Mouse (Mus musculus): Measurements from ENCODE around the gene Hfe2. TPM values are rescaled to one million over a fixed set of nuclear protein-coding genes. Genes with fewer than 3 reads are reported as not detected.
"Not testable (repeated sequence)": the region's sequence is repeated elsewhere in the genome, so short reads cannot be mapped to it uniquely, and the experiment has no call there.

Hfe2 gene
- polyA plus RNA-seq, 1 experiment from 2014 or later = 0.13 TPM

DNA sequence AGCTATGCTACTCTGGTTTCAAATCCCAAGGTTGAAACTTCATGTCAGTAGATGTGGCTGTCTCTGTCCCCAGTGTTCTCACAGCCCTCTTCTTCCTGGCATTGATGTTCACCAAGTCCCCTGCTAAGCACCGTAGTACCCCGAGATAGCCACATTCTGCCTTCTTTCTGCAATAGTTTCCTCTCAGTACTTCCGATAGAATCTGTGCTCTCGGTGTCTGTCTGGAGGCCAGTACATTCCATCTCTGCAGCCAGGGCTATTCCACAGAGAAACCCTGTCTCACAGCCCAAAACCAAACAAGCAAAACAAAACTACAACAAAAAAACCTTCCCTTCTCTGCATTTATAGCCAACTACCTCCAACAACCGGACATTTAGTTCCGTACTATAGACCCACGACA lies 28.8 kb upstream of the Hfe2 start:
- DNase-seq (ENCODE audit: low spot score) = no peak

DNA sequence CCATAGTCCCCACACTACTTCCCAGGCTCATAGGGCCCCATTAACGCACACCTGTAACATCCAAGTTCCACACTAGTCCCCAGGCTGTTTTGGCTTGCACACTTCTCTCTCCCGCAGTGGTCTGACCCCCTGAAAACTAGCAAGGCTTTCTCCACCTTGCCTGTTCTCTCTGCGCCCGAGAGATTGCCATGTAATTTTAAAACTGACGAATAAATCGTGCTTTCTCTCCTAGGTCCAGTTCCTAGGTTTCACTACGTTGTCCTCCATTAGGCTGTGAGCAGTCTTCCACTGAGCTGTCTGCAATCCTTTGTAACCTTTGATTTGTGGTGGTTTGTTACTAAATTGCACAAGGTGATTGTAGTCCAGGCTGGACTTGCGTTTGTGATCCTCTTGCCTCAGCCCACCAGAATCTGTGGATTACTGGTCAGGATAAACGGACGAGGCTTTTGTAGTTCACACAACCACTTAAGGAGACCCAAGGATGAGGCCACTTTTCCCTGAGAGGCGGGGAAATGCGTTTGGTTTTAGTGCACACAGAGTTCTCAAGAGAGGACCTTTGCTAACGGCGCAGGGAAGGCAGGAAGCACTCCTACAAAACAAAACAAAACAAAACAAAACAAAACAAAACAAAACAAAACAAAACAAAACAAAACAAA lies 28.2 kb upstream of the Hfe2 start:
- DNase-seq (ENCODE audit: low spot score) = not testable (repeated sequence)

DNA sequence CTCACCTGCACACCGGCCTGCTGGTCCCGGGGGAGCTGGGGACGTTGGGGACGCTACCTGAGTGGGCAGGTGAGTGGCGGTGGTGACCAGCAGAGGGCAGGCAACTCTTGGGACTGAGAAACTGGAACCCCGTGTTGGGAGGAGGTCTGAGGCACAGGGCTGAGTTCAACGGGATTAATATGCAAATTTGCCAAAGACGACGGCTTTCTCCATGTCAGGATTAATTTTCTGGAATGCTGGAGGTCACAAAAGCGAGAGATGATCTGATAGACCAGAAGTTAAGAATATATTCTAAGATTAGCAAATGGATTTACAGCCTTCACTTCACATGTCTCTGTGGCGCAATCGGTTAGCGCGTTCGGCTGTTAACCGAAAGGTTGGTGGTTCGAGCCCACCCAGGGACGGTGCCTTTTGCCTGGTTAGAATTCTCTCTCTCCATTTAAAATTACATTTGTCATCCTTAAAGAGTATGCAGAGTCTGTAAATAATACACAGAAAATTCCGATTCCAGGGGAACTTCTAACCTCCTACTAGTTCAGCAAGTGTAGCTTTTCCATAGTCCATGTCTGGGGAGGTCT lies 27.4 kb upstream of the Hfe2 start:
- DNase-seq (ENCODE audit: low spot score) = peak; percentile 80

DNA sequence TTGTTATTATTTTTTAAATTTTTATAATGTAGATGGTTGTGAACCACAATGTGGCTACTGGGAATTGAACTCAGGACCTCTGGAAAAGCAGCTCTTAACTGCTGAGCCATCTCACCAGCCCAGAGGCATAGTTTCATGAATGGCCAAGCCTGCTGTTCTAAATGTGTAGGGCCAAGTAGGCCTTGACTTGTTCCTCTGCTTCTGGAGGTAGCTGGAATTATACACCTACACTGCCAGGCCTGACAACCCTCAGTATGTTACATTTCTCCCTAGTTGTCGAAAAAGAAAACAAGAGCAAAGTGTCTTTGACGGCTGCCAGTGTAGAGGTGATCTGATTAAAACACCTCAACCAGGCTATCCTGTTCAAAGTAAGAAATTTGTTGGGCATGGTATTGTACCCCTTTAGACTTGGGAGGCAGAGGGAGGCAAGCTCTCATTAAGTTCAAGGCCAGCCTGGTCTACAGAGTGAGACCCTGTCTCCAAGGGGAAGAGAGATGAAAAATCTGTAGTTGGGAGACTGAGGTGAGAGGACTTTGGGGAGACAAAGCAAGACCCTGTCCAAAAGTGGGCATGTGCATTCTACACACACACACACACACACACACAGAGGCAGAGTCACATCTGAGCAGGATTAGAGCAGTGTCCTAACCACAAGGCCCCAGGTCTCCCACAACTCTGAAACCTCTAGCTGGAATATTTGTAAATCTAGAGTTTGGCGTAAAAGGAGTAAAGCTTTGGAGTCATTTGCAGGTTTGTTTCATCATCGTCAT lies 26.3 kb upstream of the Hfe2 start:
- no peak for DNase-seq (ENCODE audit: low spot score)

DNA sequence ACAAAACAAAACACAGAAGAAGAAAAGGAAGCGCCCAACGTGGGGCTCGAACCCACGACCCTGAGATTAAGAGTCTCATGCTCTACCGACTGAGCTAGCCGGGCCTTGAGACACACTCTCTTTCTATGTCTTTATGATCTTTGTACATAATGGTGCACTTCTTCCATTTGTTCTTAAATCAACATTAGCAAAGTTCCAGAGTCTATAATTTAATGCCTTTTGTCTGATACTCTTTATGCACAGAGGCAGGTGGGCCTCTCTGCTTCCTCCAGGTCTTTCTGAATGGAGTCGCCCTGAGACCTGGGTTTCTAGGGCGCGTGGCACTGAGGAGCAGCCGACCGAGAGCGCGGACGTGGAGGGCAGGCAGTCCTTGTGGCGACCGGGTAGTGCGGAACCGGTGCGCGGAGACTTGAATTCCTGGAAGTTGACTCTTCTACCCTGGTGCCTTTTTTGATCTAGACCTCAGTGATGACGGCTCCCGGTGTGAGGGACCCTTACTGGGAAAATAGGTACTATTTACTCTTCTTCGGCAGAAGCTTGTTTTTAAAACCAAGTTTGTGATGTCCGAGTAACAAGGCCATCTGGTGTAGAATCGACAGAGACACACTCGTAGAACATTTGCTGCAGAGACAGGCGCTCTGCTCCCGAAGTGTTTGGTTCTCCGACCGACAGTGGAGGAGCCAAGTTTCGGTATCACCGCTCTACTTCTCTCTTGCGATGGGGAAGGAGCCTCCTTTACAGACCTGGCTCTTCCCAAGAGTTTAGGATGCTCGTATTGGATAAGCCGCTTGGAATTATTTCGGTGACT lies 25.3 kb upstream of the Hfe2 start:
- peak; percentile 90 for DNase-seq (ENCODE audit: low spot score)

DNA sequence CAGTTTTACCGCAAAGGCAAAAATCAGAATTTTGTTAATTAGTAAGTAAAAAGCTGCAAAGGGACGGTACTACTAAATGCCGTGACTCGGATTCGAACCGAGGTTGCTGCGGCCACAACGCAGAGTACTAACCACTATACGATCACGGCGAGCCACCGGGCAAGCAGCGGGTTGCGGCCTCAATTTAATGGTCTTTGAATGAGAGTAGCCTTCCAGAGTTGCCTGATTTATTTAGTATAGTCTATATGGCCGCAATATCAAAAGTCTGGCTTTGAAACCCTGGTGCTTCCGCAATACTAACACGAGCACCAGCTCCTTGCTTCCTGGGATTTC lies 24.7 kb upstream of the Hfe2 start:
- peak; percentile 94 for DNase-seq (ENCODE audit: low spot score)

DNA sequence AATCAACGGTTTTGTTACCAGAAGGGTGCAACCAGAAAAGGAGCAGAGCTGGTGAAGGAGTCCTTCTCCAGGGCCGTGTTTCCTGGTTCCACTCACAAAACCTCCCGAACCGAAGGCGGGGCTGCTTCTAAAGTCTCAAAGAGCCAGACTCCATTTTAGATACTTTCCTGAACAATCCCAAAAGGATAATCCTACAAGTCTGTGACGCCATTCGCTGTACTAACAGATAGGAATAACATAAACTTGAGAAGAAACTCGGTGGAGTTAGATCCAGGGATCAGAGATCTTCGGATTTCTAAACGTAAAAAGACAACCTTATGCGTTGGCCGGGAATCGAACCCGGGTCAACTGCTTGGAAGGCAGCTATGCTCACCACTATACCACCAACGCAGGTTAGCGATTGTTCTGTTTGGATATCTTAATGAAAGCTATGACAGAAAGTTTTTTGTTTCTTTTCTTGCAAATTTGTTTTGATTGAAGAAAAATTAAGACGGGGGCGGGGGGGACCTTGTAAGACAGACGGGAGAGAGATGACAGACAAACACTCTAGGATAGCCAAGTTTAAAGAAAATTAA lies 24.2 kb upstream of the Hfe2 start:
- peak; percentile 90 for DNase-seq (ENCODE audit: low spot score)

DNA sequence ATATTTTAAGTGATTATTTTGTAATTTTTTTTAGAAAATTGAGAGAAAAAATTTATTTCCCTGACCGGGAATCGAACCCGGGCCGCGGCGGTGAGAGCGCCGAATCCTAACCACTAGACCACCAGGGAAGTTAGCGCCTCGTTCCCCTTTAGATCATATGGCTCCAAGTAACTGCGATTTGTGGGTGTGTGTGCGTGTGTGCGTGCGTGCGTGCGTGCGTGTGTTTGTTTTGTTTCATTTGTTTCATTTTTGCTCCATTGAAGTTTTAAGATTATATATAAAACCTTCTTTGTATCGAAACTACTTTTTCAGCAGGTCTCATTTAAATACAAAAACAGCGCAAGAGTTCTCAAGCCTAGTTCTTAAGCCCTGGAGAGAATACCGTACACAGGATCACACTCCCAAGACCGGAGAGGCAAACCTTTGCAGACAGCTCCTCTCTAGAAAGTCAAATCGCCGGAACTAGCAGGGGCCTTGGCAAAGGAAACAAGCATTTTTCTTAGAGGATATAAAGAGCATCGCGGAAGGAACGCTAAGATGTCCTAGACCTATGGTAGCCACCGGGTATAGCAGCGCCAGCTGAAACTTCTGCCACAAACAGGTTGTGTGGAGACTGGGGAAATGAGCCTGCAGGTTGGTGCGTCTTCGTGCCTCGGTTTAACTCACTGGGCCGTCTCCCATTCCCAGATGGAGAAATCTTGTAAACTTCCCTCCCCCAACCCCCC lies 23.4 kb upstream of the Hfe2 start:
- peak; percentile 94 for DNase-seq (ENCODE audit: low spot score)

DNA sequence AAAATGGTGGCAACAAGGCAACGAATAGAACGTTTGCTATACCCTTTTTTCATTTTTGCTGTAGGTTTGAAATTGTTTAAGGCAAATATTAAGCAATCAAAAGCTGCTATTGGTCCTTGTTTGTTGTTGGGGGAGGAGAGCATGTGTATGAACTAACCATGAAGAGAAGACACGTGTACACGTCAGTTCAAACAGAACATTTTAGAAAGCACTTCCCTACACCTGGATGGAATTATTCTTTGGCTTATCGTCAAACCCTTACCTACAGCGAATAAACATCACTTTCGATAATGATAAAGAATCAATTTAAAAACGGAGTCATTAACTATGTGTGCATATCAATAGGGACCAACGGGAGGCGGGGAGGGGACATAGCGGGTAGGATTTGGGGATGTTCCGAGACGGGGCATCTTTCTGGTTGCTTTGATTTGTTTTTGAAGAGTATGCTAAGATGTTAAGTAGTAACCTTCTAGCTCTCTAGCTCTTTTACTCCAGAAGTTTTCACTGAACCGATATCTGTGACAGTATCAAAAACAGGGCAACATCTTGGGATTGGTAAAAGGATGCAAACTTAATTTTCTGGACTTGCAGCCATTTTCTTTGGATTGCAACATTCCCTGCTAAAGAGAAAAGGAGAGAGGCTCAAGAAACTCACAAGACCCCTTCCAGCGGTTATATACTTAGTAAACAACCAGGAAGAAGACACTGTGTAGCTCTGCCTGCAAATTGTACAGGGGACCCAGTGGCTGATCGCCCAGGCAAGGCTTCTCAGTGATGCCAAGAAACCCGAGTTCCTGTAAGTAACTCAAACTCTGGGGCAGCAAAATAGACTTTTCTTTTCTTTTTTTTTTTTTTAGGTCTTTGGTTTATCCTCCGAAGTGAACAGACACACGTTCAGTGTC lies 22.5 kb upstream of the Hfe2 start:
- DNase-seq (ENCODE audit: low spot score) = no peak

DNA sequence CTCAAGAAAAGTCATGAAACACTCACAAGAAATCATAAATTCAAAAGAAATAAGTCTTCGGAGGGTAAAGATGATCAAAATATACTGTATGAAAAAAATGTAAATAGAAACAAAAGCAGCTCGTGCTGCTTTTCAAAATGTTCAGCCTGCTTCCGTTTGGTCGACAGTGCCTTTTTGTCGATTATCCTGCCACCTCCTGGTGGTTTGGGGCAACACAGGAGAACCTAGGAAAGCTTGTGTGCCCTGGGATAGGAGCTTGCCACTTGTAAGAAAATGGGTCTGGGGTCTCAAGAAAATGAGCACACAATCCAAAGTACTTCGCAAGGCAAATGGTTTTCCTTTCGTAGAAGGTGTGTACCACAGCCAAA lies 21.9 kb upstream of the Hfe2 start:
- DNase-seq (ENCODE audit: low spot score) = peak; percentile 91

DNA sequence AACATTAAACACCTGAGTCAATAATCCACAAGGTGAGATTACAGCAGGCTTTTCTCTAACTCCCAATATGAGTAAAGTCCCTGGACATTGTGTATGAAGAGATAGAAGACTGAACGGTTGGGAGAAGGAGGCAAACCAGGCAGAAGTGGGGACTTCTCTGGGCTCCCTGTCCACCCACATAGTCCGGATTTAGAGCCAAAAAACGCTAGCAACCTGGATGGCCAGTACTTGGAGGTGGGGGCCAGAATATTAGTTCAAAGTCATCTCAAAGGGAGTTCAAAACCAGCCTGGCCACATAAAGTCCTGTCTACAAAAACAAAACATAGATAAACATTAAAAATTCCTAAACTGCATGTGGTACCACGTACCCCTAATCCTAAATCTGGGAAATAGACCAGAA lies 21.0 kb upstream of the Hfe2 start:
- DNase-seq (ENCODE audit: low spot score) = no peak

DNA sequence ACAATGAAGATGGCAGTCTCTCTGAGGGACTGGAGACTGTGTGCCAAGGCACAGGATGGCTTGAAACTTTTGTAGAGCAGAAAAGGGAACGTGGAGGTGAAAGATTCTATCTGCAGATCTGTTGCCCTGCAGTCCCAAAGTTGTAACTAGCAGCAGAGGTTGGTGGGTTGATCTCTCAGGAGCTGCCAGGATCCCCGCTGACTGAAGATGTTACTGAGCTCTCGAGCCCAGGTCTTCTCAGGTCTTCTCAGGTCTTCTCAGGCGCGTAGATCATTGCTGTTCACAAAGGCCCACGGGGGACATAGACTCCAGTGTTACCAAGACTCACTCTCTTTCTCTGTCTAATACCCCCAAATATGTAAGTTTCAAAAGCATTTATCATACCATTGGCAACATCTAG lies 20.0 kb upstream of the Hfe2 start:
- DNase-seq (ENCODE audit: low spot score) = no peak

DNA sequence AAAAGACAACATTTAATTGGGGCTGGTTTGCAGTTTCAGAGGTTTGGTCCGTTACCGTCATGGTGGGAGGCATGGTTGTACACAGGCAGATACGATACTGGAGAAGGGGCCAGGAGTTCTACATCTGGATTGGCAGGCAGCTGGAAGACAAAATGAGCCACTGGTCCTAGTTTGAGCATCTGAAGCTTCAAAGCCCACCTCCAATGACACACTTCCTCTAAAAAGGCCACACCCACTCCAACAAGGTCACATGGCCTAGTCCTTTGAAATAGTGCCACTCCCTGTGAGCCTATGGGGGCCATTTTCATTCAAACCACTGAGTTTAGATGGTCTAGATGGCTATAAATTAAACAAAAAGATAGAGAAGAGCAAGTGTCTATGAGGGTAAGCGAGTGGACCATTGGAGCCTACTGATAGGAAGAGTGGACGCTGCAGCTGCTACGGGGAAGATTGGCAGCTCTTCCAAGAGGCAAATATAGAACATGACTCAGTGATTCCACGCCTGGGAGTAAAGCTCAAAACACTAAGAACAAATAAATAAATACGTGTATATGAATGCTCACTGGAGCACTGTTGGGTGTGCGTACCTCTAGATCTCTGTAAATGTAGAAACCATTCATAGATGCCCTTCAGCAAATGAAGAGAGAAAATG lies 18.4 kb upstream of the Hfe2 start:
- DNase-seq (ENCODE audit: low spot score) = no peak

DNA sequence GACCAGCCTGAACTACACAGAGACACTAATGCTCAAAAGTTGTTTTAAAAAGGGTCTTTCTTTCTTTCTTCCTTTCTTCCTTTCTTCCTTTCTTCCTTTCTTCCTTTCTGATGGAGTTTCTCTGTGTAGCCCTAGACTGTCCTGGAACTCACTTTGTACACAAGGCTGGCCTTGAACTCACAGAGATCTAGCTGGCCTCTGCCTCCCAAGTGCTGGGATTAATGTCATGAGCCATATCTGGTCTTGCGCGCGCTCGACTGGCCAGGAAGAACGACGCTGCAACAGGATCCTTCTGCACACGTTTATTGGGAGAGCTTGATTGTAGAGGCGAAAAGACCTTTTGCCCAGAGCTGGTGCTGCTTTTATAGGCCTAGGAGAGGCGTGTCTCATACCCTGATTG lies 17.0 kb upstream of the Hfe2 start:
- not testable (repeated sequence) for DNase-seq (ENCODE audit: low spot score)

DNA sequence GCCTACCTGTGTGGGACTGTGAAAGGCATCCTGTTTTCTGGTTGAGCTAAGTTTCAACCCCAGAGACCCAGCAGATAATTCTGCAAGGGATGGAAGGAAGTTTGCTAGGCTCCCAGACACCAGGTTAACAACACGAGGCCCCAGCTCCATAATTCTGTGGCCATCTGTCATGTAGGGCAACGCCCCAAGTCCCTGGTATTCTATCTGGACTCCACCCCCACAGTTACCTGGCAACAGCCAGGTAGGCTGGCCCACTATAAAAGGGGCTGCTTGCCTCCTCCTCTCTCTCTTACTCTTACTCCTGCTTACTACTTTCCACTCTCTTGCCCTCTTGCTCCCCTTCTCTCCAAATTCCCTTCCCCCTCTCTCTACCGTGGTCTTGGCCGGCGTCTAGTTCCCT lies 4.8 kb upstream of the Hfe2 start:
- no peak for DNase-seq (ENCODE audit: low spot score)

DNA sequence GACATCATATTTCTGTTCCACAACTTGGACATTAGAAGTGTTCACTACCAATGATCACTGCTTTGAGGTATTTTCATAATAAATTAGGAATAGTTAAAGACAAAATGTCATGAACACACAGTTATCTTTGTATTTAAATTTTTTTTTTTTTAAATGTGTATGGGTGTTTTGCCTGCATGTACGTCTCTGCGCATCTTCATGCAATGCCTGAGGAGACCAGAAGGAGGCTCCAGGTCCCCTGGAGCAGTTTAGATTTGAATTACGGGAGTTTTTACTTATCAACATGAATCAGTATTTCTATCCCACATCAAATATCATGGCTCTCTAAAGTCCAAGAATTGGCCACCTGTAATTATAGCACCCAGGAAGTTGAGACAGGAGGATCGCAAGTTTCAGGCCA lies 2.8 kb upstream of the Hfe2 start:
- peak; percentile 53 for DNase-seq (ENCODE audit: low spot score)

DNA sequence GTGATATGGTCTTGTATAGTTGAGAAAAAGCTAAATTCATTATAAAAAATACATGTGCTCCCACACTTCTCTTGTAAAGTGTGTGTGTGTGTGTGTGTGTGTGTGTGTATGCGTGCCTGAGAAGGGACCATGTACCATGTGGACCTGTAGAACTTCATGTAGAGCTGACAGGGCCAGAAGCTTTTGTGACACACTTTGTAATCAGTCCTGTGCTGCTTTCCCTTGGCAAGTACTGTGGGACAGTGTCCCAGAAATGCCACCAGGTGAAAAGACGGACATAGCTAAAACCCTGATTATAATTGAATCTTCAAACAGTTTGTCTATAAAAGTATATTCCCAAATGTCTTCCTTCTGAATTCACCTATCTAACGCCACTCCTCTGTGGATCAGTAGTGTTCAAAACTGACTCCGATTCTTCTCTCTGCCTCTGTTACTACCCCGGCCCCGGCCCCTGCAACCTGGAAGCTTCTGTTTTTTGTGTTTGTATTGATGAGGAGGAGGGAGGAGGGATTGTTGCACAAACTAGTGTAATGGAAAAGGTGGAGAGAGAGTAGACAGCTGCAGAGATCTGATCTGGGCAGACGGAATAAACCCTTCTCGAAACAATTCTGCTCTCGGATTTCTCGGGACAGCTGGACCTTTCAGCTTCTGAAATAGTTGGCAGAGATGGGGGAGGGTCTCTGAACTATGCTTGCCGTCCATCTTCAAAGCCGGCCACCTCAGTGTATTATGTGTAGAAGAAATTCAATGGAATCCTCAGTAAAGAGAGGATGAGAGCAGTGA lies 753 bp upstream of the Hfe2 start:
- DNase-seq (ENCODE audit: low spot score) = no peak

DNA sequence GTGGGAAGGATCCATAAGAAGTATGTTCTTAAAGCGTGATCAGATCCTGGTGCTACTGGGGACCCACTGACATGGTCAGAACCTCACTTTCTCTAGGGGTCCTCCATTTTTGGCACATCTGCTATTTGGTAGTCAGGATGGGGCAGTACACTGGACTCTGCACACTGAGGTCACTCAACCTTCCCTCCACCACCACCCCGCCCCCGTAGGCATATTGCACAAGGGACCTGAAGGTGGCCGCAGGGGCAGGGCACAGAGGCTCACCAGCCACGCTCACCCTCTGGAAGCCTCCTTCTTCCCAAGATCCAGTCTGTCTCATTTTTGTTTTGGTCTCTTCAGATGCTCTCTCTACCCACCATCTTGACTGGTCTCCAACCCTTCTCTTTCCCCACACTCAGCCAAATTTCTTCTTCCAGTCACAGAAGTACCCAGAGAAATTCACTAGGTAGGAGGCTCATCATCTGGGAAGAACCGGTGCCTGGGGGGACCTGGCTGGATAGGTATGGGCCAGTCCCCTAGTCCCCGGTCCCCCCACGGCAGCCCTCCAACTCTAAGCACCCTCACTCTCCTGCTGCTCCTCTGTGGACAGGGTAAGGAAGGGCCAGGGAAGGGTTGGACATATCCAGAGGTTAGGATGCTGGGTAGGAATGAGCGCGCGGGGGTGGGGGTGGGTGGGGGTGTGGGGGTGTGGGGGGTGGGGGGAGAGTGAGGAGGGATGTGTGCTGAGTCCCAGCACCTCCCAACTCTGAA lies 1.2 kb downstream of the Hfe2 start:
- no peak for DNase-seq (ENCODE audit: low spot score)
